Mouse (Mus musculus) splenic B cell, adult 2 months (primary cell): ENCODE measurements at regions not wholly inside any gene's neighbourhood (a gene's known extent, or its start where the extent isn't known, plus 50 kb on each side); places are given as distances from the start of the nearest gene placed in this dataset.

Source experiments
- DNase-seq: peaks from one replicate; pipeline ENCODE4 v3.0.0-alpha.2; 2011; ENCODE audit warnings: low read depth, low spot score
- H3K27me3 ChIP-seq: 2 replicates; pipeline ENCODE4 v1.6.1; 2012; ENCODE audit warnings: mild to moderate bottlenecking, low read length, moderate library complexity, mixed read lengths; ENCODE audit not compliant: control insufficient read depth, poor library complexity, insufficient read depth, severe bottlenecking
- H3K36me3 ChIP-seq: 2 replicates; pipeline ENCODE4 v1.6.1; 2012; ENCODE audit warnings: mild to moderate bottlenecking, low read length, moderate library complexity, mixed read lengths; ENCODE audit not compliant: control insufficient read depth, poor library complexity, insufficient read depth, severe bottlenecking

DNA sequence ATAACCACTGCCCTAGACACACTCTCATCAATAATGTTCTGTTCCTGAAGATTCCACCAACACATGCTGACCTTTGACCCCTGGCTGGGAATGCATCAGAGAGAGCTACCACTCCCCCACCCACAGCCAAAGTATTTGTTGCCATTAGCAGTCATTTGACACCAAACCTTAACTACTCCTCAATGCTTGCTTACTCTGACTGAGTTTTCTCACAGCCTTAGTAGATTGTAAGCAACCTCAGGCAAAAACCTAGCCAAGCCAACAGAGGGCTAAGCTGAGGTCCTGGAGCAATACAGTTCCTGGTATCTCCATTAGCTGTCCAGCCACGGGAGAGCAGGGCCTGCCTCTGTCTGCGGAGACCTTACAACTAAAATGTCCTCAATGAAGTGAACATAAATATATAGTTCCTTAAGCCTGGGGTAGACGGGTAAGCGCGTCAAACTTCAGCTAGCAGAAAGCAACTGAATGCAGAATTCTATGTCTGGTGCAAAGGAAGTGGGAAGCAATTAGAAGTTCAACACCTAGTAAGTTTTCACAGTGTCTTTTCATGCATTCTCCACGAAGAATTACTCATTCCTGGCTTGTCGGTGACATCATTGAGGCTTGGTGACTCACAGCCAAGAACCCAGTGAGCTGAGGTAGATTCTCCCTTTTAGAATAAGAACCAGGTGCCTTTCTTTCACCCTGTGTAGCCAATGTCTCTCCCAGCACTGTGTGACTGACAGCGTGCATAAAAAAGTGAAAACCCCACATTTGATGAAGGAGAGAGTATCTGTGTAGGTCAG, 113.6 kb upstream of the Nebl start:
- Histone ChIP-seq H3K27me3 (no peaks in the 10 kb centered on the region), H3K36me3 (no peaks in the 10 kb centered on the region)
- no peak for DNase-seq

DNA sequence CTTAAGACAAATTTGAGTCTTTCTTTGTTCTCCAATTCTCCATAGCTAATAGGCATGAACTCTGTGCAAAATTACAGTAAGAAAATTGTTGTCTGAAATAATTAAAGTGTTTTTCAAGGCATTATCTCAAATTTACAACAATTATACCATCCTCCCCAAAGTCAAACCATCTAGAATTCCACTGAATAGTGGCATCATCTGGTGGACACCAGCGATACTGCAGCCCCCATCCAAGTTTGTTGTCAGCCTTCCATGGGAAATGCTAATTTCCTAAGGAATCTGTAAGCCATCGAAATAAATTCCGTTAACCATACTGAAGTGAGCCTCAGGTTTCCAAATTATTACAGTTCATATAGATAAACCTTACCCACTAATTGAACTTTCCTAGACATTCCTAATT, 110.7 kb upstream of the Nebl start:
- Histone ChIP-seq H3K36me3 (no peaks in the 10 kb centered on the region), H3K27me3 (no peaks in the 10 kb centered on the region)
- no peak for DNase-seq

DNA sequence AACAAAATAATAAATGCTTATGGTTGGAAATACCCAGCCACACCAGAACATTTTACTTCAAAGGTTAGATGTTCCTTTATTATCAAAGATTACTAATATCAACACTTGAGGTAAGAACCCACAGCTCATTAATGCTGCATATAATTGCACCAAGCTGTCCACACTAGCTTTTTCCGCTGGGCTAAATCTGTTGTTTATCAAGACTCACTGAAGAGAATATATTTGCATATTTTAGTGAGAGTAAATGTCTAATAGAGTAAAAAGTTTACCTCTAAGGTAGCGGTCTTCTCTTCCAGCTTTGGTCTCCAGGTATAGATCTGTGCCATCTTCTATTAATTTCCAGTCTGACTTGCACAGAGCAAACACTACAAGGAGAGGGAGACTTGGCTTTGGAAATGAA, 110.3 kb upstream of the Nebl start:
- Histone ChIP-seq H3K27me3 (no peaks in the 10 kb centered on the region), H3K36me3 (no peaks in the 10 kb centered on the region)
- no peak for DNase-seq

DNA sequence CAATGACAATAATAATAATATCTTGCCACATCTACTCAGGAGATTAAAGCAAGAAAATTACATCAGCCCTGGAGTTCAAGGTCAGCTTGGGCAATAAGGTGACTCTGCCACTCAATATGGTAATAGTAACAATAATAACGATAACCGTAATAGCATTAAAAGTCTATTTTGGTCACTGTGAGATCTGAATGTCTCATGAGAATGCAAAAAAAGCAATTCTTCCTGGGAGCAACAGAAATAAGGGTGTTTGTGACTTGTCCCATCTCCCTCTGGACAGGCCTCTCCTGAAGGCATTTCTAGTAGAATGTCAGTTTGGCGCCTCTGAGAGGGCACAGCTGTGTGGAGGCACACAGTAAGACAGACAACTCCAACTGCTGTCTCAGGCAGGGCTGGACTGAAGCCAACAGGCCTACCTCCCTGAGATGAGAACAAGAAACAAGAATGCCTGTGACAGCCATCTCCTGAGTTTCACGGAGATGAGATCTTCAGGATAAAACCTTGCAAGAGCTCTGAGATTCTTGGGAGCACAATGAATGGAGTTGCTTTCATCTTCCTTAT, 109.8 kb upstream of the Nebl start:
- no peaks in the 10 kb centered on the region for H3K27me3 ChIP-seq
- no peak for DNase-seq
- no peaks in the 10 kb centered on the region for H3K36me3 ChIP-seq

DNA sequence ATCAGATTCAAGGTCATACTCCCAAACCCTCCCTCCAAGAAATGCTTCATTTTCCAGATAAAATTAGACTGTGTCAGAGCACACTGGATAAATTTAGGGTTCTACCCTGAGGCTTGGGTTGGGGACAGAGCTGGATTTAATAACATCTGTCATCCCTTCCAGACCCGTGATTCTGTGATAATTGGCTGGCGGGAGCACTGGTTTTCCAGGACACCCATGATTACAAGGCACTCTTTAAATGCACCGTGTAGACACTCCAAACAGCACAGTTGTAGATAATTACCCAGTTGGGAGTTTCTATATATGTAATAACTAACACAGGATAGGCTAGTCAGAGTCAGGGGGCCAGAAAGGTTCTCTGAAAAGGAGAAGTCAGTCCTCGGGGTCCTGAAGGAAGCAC, 108.4 kb upstream of the Nebl start:
- Histone ChIP-seq H3K27me3 (no peaks in the 10 kb centered on the region), H3K36me3 (no peaks in the 10 kb centered on the region)
- DNase-seq, result no peak

DNA sequence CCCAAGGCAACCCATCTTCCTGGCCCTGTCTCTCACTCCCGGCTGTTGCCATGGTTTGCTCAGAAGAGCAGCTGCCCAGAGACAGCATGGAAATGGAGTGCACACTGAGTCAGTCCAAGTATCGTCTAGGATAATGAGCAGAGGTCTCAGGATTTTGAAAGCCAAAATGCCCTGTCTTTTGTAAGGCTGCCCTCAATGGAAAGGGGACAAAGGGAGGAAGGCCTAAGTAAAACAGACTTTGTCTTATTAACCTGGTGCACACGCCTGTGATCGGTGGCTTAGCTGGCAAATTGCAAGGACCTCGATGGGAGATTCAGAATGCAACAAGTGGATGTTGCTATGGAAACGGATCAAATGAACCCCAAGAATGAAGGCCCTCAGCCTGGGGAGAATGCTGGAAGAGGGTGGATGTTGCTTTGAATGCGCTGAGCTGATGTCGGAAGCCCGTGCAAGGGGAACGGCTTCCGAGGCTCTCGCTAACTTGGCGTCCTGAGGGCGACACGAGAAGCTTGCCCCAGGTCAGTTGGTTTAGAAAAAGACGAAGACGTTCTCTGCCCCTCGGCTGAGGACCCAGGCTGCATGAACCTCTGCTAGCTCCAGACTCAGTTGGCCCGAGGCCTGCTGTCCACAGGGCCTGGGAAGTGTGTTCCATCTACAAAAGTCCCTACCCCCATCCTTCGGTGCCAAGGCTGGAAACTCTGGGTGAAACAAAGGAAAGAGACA, 107.8 kb upstream of the Nebl start:
- Histone ChIP-seq H3K36me3 (no peaks in the 10 kb centered on the region), H3K27me3 (no peaks in the 10 kb centered on the region)
- DNase-seq, result no peak

DNA sequence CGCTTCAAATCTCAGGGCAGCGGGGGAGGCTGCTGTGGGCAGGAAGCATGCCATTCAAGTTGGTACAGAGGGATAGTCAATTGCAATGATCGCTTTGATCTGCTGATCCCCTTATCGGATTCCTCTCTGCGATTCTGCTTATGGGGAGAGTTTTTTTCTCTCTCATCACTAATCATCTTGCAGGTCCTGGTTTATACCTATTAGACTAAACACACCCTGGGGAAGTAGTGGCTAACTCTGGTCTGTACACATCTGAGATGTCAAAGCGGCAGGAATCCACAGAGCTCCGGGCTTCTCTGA, 107.1 kb upstream of the Nebl start:
- Histone ChIP-seq H3K36me3 (no peaks in the 10 kb centered on the region), H3K27me3 (no peaks in the 10 kb centered on the region)
- no peak for DNase-seq

DNA sequence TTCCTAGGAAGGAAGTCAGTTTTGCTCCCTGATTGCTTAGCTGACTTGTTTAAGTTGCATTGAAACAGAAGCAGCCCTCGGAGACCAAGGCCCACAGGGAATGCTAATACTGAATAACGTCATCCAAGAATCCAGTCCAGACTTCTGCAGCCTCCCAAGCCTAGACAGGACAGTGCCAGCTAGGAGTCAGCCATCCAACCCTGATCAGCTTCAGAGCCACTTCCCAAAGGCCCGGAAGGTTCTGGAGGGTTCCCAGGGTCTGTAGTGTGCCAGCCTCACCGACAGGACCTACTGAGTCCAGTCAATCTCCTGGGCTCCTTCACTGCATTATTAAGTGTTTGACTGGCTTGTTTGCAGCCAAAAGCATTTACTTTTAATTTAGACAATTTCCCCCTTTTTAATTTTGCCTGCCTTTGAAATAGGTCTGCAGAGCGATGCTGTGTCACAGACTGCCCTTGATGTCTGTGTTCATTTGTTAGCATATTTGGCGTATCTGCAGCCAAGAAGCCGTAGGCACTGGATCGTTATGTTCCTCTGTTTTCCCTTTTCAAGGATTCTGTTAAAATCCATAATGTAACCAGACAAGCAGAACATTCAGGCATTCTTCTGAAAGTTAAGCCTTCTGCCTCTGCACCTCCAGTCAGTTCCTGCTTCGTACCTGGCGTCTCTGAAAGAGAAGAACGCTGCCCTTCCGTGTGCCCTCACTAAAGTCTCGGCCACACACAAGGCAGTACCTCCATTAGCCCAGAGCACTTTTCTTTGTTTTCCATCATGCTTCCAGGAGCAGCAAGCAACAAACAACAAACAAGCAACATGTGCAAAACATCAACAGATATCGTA, 106.5 kb upstream of the Nebl start:
- H3K36me3 ChIP-seq, result no peaks in the 10 kb centered on the region
- DNase-seq, result no peak
- no peaks in the 10 kb centered on the region for H3K27me3 ChIP-seq

DNA sequence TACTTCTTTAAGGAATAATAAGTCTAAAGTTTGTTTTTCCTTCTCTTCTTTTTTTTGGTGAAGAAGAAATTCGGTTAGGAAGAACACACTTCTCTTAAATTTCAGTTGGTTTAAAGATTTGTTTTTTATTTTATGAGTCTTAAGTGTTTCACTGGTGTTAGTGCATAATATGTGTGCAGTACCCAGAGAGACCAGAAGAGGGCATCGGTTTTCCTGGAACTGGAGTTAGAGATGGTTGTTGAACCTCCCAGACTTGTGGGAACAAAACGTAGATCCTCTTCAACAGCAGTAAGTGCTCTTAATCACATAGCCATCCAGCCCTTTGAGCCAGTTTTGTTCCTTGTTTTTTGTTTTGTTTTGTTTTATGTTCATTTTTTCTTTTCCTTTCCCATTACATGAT, 101.5 kb upstream of the Nebl start:
- H3K27me3 ChIP-seq, result no peaks in the 10 kb centered on the region
- no peaks in the 10 kb centered on the region for H3K36me3 ChIP-seq
- peak; percentile 6 for DNase-seq

DNA sequence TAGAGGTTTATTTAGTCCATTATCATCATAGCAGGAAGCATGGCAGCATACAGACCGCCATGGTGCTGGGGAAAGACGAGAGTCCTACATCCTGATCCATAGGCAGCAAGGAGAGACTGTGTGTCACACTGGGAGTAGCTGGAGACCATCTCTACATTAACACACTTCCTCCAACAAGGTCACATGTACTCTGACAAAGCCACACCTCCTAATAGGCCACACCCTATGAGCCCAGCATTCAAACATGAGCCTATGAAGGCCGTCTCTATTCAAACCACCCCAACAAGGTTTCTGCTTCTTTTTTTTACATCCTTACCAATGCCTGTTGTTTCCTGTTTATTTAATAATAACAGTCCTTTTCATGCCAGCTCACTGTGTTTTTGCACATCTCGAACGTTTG, 99.0 kb upstream of the Nebl start:
- Histone ChIP-seq H3K27me3 (no peaks in the 10 kb centered on the region), H3K36me3 (no peaks in the 10 kb centered on the region)
- DNase-seq, result no peak

DNA sequence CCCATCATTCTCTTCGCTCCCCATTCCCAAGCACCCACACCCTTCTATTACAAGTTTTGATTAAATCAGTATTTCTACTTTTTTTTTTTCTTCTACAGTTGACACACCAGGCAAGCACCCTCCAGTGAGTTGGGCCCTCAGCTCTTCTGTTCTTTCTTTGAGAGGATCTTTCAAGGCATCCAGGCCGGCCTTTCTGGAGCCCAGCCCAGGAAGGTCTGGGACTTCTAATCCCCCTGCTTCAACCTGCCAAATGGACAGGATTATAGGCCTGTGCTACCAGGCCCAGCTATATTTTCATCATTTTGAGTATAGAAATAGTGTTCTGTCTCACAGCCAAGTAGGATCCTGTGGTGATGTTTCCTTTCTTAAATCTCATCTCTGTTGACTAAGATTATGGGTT, 94.0 kb upstream of the Nebl start:
- DNase-seq, result no peak
- no peaks in the 10 kb centered on the region for H3K27me3 ChIP-seq
- H3K36me3 ChIP-seq, result no peaks in the 10 kb centered on the region

DNA sequence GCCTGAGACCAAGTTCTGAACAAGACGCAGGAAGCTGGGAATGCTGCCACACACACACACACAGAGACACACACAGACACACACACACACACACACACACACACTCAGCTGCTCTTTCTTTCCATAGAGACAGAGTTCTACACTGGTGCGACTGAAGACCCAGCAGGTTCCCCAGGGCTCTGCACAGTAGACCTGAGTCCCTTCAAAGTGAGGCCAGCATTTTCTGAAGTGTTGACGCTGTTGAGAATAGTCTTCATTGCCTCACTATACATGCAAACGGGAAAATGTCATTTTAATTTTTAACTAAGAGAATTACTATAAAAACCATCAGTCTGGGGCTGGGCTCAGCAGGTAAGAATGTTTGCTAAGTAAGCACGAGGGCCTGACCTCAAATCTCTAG, 92.9 kb upstream of the Nebl start:
- no peaks in the 10 kb centered on the region for H3K27me3 ChIP-seq
- H3K36me3 ChIP-seq, result no peaks in the 10 kb centered on the region
- DNase-seq, result no peak

DNA sequence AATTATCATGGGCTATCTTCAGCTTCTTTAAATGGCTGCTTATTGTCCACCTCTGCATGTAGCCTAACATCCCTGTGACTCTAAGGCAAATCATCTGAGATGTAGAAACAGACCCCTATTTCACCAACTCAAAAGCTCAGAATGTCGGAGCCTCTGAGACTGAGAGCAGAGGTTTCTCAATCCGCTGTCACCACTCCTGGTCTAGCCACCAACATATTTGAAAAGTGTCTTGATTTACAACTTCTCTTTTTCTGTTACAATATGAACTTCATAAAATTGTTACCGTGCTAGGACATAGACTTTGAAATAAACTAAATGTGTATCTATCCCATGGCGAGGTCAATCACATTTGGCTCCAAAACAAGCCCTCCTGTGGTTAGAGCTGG, 91.3 kb upstream of the Nebl start:
- H3K27me3 ChIP-seq, result no peaks in the 10 kb centered on the region

DNA sequence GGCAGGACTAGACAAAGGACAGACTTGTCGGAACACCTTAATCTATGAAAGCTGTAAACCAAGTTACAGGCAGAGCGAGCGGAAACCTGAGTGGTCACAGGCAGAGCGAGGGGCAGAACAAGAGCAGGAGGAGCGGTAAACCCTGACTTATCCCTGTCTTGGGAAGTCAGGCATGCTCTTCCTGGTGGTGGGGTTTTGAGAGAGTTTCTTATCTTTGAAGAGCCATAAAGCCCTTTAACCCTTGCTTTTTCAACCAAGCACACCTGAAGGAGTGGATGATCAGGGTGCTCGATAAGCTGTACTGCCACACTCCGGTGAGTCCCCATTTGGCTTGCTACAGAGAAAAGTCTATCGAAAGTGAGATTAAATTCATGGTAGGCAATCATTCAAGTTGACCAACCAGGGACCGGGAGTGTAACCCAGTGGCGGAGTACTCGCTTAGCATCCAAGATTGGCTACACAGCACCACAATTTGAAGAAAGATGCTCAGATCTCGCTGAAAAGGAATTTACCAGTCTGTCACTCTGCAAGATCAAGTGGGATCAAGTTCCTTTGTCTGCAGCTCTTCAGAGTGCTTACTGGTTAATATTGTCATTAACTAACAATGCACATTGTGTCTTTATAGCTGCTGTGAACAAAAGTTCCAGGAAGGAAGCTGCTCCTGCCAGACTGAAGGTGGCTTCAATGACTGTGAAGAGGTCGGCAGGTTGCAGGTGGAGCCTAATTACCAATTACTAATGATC, 90.8 kb upstream of the Nebl start:
- H3K36me3 ChIP-seq, result no peaks in the 10 kb centered on the region
- no peaks in the 10 kb centered on the region for H3K27me3 ChIP-seq
- DNase-seq, result no peak

More for the DNA sequence above, 91.3 kb upstream of the Nebl start:
- no peak for DNase-seq
- H3K36me3 ChIP-seq, result no peaks in the 10 kb centered on the region
